Comparison of ENCODE assay signal across 22 mouse cellular contexts in genomic region chr2:118236196-118236595, GRCm38 (mm10). TPM values are rescaled to one million over a fixed set of nuclear protein-coding genes. Genes with fewer than 3 reads are reported as not detected.
A peak's percentile ranks its signal among the peaks of the same experiment; 100 is the strongest.
DNase-seq lines count a peak whose midpoint lies in the region; ATAC-seq lines count a peak whose summit lies in the region.
"Had no signal": no experiment of that assay in that cellular context is flagged by ENCODE, and none has a peak within 500 bp of the region (broad histone marks: within the 10 kb centered on the region; RNA-seq: fewer than 3 reads in every experiment).

No protein-coding gene starts in this region.

- no peaks in the 10 kb centered on the region for H3K9me3 ChIP-seq in midbrain, embryonic 11.5 days (ENCODE audit: control insufficient read depth, low read length)
- no peaks in the 10 kb centered on the region for H3K9me3 ChIP-seq in midbrain, embryonic 10.5 days (replicated peaks)
- no peaks in the 10 kb centered on the region for H3K9me3 ChIP-seq in limb, embryonic 11.5 days (ENCODE audit: control insufficient read depth, low read length)
- H3K9me3 ChIP-seq: forebrain, embryonic 10.5 days; forebrain, embryonic 13.5 days; hindbrain, embryonic 10.5 days; hindbrain, embryonic 13.5 days had no signal

- H3K27ac ChIP-seq in midbrain, embryonic 11.5 days (ENCODE audit: low read depth, low read length), result no peak overlapping the region
- H3K27ac ChIP-seq in midbrain, embryonic 10.5 days (replicated peaks), result no peak overlapping the region
- H3K27ac ChIP-seq in limb, embryonic 11.5 days (replicated peaks; ENCODE audit: low read depth, low read length), result no peak overlapping the region
- H3K27ac ChIP-seq: forebrain, embryonic 10.5 days; forebrain, embryonic 13.5 days; gastrocnemius, adult 2 months; hindbrain, embryonic 10.5 days; hindbrain, embryonic 13.5 days had no signal

- WGBS in midbrain, embryonic 11.5 days, result 79% methylated on average over 7 of the region's 7 CpGs
- 88% methylated on average over 7 of the region's 7 CpGs for WGBS in midbrain, embryonic 10.5 days
- WGBS in limb, embryonic 11.5 days, result 51% methylated on average over 7 of the region's 7 CpGs

- no peak overlapping the region for H3K9ac ChIP-seq in midbrain, embryonic 11.5 days (ENCODE audit: low read length)
- no peak overlapping the region for H3K9ac ChIP-seq in limb, embryonic 11.5 days (ENCODE audit: low read length)
- H3K9ac ChIP-seq: forebrain, embryonic 13.5 days; hindbrain, embryonic 13.5 days had no signal

- no peaks in the 10 kb centered on the region for H3K4me1 ChIP-seq in midbrain, embryonic 11.5 days (ENCODE audit: control insufficient read depth, insufficient read depth, low read length)
- H3K4me1 ChIP-seq in midbrain, embryonic 10.5 days, result no peaks in the 10 kb centered on the region
- H3K4me1 ChIP-seq in limb, embryonic 11.5 days (ENCODE audit: control insufficient read depth, insufficient read depth, low read length), result peaks cover 6% of the 10 kb centered on the region
- H3K4me1 ChIP-seq: hindbrain, embryonic 10.5 days; hindbrain, embryonic 13.5 days had no signal

- peak; percentile 13 for DNase-seq in gastrocnemius, postnatal 14 days
- no peak for DNase-seq in gastrocnemius, postnatal 36 days
- DNase-seq in midbrain, embryonic 11.5 days (ENCODE audit: low spot score, missing footprints), result peak; percentile 51
- DNase-seq in midbrain, embryonic 10.5 days (ENCODE audit: low spot score), result no peak
- peak; percentile 50 for DNase-seq in limb, embryonic 11.5 days (ENCODE audit: low spot score)
- DNase-seq in ovary, adult 18-20 months (ENCODE audit: low spot score), result no peak
- DNase-seq: adrenal gland, adult 8-10 months; adrenal gland, postnatal 25 days; cerebellum, adult 18-20 months; cerebellum, adult 9-10 months; gastrocnemius, adult 2 months; gastrocnemius, postnatal 25 days had no signal

- intact Hi-C loops in gastrocnemius, postnatal 14 days (cut with DNase I; ENCODE audit: low total_unique reads), result no loop called here
- intact Hi-C loops in gastrocnemius, postnatal 36 days (cut with DNase I), result no loop called here

- H3K4me2 ChIP-seq in midbrain, embryonic 11.5 days, result no peak overlapping the region
- H3K4me2 ChIP-seq in limb, embryonic 11.5 days (ENCODE audit: low read depth, severe bottlenecking), result no peak overlapping the region
- H3K4me2 ChIP-seq: forebrain, embryonic 13.5 days; heart, embryonic 11.5 days; hindbrain, embryonic 13.5 days had no signal

- no peaks in the 10 kb centered on the region for H3K36me3 ChIP-seq in midbrain, embryonic 11.5 days (ENCODE audit: control insufficient read depth, insufficient read depth, low read length)
- H3K36me3 ChIP-seq in midbrain, embryonic 10.5 days, result no peaks in the 10 kb centered on the region
- no peaks in the 10 kb centered on the region for H3K36me3 ChIP-seq in limb, embryonic 11.5 days (ENCODE audit: control insufficient read depth, insufficient read depth, low read length)
- H3K36me3 ChIP-seq: forebrain, embryonic 10.5 days; hindbrain, embryonic 10.5 days; hindbrain, embryonic 13.5 days had no signal

- ATAC-seq in midbrain, embryonic 11.5 days (ENCODE audit: low FRiP score), result no peak
- no peak for ATAC-seq in limb, embryonic 11.5 days (ENCODE audit: insufficient number of reproducible peaks, low FRiP score, low TSS enrichment, low read depth)
- no peak for ATAC-seq in megakaryocyte, adult 5-6 weeks (ENCODE audit: poor library complexity, severe bottlenecking)
- ATAC-seq: activated CD4-positive, CD25-positive, alpha-beta regulatory T cell, adult 4 months had no signal

- H3K4me3 ChIP-seq in midbrain, embryonic 11.5 days (ENCODE audit: low read depth, low read length), result no peak overlapping the region
- no peak overlapping the region for H3K4me3 ChIP-seq in midbrain, embryonic 10.5 days
- no peak overlapping the region for H3K4me3 ChIP-seq in limb, embryonic 11.5 days (ENCODE audit: low read depth, low read length)
- H3K4me3 ChIP-seq: forebrain, embryonic 10.5 days; forebrain, embryonic 13.5 days; gastrocnemius, adult 2 months; hindbrain, embryonic 10.5 days; hindbrain, embryonic 13.5 days had no signal

- no peaks in the 10 kb centered on the region for H3K27me3 ChIP-seq in midbrain, embryonic 11.5 days (ENCODE audit: control insufficient read depth, insufficient read depth, low read length)
- no peaks in the 10 kb centered on the region; the same call in 1 of the 2 replicates for H3K27me3 ChIP-seq in midbrain, embryonic 10.5 days (ENCODE audit: low read depth, poor library complexity, severe bottlenecking)
- H3K27me3 ChIP-seq in limb, embryonic 11.5 days (ENCODE audit: control insufficient read depth, insufficient read depth, low read length), result no peaks in the 10 kb centered on the region
- H3K27me3 ChIP-seq: forebrain, embryonic 13.5 days; hindbrain, embryonic 13.5 days had no signal

RNA-seq across cellular contexts. Expression of gene Fsip1, which starts 20.6 kb away (rescaled TPM):
- total RNA-seq in gastrocnemius, postnatal 14 days (2021), result not detected
- total RNA-seq in gastrocnemius, postnatal 36 days (2021), result not detected
- polyA plus RNA-seq in midbrain, embryonic 11.5 days (2014; fragmentation: Nextera tagmentation; extraction: Ambion mirVana), result 2.3 and 2.8 TPM in 2 replicates
- polyA plus RNA-seq in midbrain, embryonic 10.5 days (2016; fragmentation: Nextera tagmentation; extraction: Ambion mirVana), result 2.1 and 3.0 TPM in 2 replicates
- 1.0 and 1.2 TPM in 2 replicates for polyA plus RNA-seq in limb, embryonic 11.5 days (2014; fragmentation: Nextera tagmentation; extraction: Ambion mirVana)
- total RNA-seq in megakaryocyte, adult 5-6 weeks (2015), result not detected in 2 replicates
- 0.07 TPM in 1 of 2 replicates, not detected in the other for total RNA-seq in megakaryocyte, adult 5-6 weeks (2017)
- total RNA-seq: gastrocnemius, adult 2 months; gastrocnemius, postnatal 25 days; granulocyte monocyte progenitor cell, adult 5-6 weeks; heart, adult 8-10 months; heart, postnatal 25 days had no signal
- polyA plus RNA-seq: activated CD4-positive, CD25-positive, alpha-beta regulatory T cell, adult 4 months had no signal

Comparison
In these comparisons a context has a peak if more than half of its experiments do, and no peak if none do; other contexts are left out.
1. DNase-seq: peak in gastrocnemius, postnatal 14 days (single experiment), midbrain, embryonic 11.5 days (single experiment) and limb, embryonic 11.5 days (single experiment); none in gastrocnemius, postnatal 36 days (0 of 2), midbrain, embryonic 10.5 days (single experiment) and ovary, adult 18-20 months (single experiment).